Mouse (Mus musculus) thymus, adult 2 months (tissue): ENCODE data around the gene Mrpl43.
A peak's percentile ranks its signal among the peaks of the same experiment; 100 is the strongest.

Experiments used
- CTCF ChIP-seq: fragments of 200-500 bp; IDR thresholded peaks from 2 replicates; pipeline ENCODE4 v1.5.1; 2012; ENCODE audit warnings: mild to moderate bottlenecking, control low read depth, low read length, moderate library complexity, borderline replicate concordance; ENCODE audit not compliant: control insufficient read depth, poor library complexity, insufficient read depth; ENCODE audit errors: extremely low read depth
- POLR2A ChIP-seq: fragments of 200-500 bp; IDR thresholded peaks from 2 replicates; pipeline ENCODE4 v1.6.1; 2012; ENCODE audit warnings: mild to moderate bottlenecking, low read length, control low read depth, moderate library complexity; ENCODE audit not compliant: control insufficient read depth, poor library complexity, insufficient read depth; ENCODE audit errors: extremely low read depth

GRCm38 (mm10) chr19:45017216-45017771, 11.1 kb upstream of the Mrpl43 start:
- TF ChIP-seq CTCF (peak; percentile 49; the same call in 1 of the 2 replicates), POLR2A (no peak)
